Mouse (Mus musculus): ENCODE results near the gene Actr3.
A peak's percentile ranks its signal among the peaks of the same experiment; 100 is the strongest.
"Not testable (repeated sequence)": the region's sequence is repeated elsewhere in the genome, so short reads cannot be mapped to it uniquely, and the experiment has no call there.

Actr3 gene

DNA sequence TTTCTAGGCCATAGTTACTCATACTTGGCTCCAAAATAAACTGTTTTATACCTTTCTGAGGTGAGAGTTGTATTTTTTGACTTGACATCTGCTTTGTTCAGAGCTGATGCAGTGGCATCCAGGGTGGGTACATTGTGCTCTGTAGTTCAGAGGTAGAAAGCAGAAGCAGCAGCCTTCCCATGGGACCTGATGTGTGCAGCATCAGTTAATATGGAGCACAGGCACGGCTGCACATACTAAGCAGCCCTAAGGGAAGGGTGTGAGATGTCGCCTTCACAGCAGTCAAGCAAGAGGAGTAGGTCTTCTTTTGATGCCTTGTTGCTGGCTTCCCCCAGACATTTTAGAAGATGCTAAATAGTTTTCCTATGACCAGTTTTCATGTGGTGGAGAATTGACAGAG is 3.3 kb upstream of the Actr3 start:
- DNase-seq (ENCODE audit: extremely low spot score) = no peak

DNA sequence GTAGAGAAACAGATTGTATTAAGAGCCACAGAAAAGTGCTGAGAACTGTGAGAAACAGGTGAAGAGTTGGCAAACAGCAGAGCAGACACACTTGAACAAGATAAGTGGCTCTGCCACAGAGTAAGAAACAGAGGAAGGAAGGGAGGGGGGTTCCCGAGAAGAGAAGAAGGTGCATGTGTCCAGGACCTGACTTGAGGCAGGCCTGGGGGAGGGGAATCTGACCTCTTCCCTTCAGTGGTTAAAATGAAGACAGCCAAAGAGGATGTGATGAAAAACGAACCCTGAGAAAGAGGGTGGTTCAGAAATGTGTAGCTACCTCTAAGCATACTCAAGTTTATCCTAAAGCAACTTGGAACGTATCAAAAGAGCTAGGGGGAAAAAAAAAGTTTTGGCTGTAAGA is 2.4 kb upstream of the Actr3 start:
- DNase-seq (ENCODE audit: extremely low spot score) = no peak

DNA sequence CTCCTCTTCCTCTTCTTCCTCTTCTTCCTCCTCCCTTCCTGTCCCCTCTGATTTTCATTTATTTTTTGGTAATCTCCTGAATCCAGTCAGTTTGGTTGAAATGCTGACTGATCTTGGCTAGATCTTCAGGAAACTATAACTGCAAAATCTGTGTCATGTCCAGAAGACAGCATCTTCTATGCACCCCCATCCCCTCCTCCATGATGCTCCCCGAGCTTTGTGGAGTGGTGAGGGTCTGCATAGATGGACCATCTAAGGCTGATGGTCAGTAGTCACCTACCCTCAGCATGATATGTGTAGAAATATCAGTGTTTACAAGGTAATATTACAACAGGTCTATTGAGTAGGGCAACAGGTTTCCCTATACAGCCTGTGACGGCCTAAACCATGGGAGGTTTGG is 1.6 kb upstream of the Actr3 start:
- DNase-seq (ENCODE audit: extremely low spot score) = no peak

DNA sequence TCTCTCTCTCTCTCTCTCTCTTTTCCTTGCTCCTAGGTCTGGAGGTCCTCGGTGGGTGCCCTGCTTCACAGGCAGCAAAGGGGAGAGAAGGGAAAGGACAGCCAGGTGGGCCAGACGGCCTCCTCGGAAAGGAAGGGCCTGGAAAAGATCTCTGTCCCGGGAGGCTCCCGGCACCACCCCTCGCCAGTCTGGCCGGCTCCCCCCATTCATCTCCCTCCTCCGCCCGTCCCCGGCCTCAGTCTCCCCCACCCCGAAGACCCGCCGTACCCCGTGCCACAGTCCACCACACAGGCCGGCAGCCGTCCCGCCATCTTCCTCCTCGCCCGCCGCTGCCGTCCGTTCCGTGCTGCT is 534 bp downstream of the Actr3 start:
- no peak for DNase-seq (ENCODE audit: extremely low spot score)

DNA sequence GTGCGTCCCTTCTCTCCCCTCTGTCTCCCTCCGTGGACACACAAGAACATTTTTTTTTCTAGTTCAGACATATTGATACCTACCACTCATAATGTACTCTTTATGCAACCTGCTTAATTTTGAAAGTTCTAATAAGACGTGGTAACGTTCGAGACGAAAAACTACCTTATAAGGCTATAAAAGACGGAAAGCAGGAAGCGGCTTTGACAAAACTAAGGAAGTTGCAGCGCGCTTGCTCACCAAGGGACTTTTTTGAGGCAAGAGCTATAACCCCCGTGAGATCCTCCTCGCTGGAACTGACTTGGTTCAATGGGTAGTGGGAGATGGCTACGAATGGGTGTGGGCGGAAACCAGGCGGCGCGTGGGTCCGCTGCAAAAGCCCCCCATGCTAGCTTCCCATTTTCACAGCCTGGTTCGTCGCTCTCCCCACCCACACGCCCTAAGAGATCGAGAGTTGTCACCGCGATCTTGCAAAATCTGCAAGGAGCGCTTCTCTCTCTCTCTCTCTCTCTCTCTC is 984 bp downstream of the Actr3 start:
- peak; percentile 54 for DNase-seq (ENCODE audit: extremely low spot score)

DNA sequence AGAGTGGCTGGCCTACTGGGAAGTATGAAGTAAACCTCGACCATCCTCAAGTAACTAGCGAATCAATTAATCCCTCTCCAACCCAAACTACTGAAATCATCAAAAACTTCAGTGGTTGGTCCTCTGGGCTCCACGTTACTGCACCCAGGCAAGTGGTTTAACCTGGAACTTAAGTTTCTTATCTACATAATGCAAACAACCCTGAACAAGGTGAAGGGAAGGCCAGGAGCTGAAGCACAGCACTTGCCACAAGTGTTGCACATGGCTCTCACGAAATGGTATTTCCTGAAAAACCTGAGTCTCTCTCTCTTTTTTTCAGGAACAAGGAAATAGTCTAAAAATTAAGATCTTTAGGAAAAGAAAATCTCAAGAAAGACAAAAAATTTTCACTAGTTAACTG is 4.2 kb downstream of the Actr3 start:
- DNase-seq (ENCODE audit: extremely low spot score) = no peak

DNA sequence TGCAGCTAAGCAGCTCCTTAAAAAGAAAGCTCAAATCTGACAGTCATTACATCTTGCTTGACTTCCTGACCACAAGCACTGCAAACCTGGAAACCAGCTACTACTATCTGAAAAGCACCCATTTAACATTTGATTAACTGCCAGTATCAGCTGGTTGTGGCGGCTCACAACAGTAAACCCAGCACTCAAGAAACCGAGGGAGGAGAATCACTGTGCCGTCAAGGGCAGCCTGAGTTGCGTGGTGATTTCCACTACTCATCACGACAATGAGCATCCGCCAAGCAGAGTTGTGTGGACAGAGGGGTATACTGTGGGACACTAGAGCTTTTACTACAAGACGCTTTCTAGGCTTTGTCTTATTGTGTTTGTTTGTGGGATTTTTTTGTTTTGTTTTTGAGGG is 4.8 kb downstream of the Actr3 start:
- DNase-seq (ENCODE audit: extremely low spot score) = no peak

DNA sequence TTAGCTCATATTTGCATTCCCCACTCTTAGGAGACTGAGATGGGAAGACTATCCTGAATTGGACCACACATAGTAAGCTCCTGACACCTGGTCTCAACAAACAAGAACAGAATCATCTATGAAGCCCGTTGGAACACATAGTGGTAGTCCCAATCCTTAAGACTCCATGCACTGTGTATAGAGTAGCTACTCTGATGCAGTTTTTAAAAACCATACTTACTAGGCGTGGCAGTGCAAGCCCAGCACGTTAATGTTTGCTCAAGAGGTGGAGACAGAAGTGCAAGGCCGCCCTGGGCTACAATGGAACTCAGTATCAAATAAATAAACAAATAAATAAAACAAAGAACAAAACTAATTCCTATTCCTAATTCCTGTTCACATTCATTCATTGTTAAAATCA is 5.5 kb downstream of the Actr3 start:
- no peak for DNase-seq (ENCODE audit: extremely low spot score)

DNA sequence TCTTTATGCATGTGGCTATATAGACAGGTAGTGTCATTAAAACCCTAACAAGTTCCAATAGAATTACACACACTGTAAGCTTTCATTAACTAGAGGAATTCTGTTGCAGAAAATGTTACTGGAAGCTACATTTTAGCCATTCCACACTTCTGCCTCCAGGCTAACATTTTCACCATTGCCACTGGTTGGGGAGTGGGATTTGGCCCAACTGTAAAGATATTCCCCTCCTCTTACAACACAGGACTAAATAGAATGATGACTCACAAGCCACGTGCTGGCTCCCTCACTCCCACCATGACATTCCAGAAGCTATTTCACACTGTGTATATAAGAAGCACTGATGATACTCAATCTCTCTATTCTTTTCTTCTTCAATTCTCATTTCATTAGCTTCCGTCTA is 7.2 kb downstream of the Actr3 start:
- no peak for DNase-seq (ENCODE audit: extremely low spot score)

DNA sequence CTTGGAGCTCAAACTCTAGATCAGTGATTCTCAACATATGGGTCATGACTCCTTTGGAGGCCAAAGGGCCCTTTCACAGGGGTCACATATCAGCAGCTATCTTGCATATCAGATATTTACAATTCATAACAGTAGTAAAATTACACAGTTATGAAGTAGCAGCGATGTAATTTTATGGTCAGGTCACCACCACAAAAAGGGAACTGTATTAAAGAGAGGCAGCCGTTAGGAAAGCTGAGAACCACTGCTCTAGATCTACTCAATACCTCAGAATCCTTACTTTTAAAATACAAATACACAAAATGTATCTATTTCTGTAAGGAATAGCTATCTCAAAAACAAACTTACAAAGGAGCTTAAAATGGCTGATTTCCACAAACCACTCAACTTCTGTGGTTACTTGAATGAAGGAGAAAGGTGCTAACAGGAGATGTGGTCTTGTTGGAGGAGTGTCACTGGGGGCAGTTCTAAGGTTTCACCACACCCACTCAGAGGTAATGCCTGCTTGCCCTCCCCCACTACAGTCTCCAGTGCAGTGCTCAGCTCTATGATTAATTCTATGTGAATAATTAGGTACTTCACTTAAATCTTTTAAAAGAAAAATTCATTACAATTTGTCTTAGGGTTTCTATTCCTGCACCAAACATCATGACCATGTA is 9.0 kb downstream of the Actr3 start:
- DNase-seq (ENCODE audit: extremely low spot score) = no peak

DNA sequence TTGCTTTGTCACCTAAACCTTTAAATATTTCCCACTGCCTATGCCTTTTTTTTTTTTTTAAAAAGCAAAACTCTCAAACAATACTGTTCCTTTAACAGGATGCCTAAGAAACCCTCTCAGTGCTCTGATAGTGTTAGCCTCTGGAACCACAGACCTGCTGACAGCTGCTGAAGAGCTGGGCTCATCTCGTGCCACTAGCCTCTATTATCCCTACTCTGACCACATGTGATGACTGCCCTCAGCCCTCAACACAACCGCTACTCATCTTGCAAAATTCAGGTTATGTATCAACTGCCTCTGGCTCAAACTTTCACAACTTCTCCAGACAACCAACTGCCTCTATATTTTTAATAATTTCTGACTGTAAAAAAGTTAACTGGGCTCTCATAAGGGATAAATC is 15.6 kb downstream of the Actr3 start:
- DNase-seq (ENCODE audit: extremely low spot score) = no peak

DNA sequence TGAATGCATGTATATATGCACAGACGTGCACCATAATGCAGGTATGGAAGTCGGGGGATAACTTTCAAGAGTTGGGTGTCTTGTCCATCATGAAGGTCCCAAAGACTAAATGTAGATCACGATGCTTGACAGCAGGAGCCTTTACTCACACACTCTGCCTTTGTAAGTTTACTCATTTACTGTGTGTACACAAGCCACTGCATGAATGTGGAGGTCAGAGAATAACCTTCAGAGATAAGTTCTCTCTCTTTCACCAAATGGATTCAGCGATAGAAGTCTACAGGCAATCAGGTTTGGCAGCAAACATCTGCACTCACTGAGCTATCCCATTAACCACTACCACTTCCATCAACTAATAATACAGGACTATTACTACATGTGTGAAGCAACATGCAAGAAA is 16.8 kb downstream of the Actr3 start:
- DNase-seq (ENCODE audit: extremely low spot score) = no peak

DNA sequence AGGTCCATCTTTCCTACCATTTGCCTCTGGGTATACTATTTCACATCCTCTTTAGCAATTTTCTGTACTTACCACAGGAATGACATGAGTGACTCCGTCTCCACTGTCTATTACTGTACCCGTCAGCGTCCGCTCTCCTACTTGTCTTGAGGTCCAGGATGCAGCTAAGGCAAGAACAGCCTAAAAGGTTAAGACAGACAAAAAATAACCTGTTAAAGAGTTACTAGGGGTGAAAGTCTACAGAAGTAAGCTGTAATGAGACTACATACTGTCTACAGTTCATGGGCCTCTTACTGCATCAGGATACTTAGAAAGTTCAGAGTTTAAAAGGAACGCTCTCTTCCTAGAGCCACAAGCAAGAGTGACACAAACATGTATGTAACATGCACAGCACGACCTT is 28.3 kb downstream of the Actr3 start:
- no peak for DNase-seq (ENCODE audit: extremely low spot score)

DNA sequence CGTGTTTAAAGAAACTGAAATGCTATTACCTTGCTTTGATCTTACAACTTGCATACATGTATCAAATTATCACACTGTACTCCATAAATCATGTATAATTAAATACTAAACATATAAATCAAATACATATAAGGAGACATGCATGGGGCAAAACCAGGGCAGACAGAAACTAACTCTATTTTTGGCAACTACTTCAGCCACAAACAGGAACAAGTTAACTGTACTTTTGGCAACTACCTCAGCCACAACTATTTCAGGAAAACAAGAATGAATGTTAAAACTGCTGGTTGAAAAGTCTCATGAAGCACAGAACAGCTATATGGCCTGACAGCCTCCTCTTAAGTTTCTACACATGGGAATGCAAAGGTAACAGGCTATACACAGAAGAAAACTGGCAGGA is 40.1 kb downstream of the Actr3 start:
- DNase-seq (ENCODE audit: extremely low spot score) = no peak

DNA sequence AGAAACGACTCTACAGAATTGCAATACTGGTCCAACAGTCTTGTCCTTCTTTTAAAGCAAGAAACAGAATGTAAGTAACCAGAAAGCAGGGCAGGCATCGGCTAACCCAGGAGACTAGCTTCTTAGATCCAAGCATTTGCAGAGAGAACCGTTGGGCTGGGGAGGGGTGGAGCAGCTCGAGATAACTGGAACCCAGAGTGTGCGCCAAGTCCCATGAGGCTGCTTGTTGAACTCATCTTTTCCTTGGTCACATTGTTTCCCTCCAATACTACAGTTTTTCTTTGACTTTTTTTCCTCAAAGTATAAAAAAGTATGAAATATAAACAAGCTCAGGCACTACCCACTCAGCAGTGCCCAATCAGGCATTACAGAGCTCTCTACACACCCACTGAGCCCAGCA is 42.2 kb downstream of the Actr3 start:
- not testable (repeated sequence) for DNase-seq (ENCODE audit: extremely low spot score)

DNA sequence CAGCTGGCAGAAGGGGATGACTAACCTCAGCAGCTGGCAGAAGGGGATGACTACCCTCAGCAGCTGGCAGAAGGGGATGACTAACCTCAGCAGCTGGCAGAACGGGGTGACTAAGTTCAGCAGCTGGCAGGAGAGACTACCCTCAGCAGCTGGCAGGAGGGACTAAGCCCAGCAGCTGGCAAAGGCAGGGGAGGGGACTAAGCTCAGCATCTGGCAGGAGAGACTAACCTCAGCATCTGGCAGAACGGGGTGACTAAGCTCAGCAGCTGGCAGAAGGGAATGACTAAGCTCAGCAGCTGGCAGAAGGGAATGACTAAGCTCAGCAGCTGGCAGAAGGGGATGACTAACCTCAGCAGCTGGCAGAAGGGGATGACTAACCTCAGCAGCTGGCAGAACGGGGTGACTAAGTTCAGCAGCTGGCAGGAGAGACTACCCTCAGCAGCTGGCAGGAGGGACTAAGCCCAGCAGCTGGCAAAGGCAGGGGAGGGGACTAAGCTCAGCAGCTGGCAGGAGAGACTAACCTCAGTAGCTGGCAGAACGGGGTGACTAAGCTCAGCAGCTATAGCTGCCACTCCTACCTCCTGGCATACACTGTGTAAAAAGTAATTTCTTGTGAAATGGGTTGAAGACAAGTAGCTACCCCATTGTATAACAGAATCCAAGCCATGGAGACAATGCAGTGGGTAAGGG is 45.3 kb downstream of the Actr3 start:
- DNase-seq (ENCODE audit: extremely low spot score) = not testable (repeated sequence)

DNA sequence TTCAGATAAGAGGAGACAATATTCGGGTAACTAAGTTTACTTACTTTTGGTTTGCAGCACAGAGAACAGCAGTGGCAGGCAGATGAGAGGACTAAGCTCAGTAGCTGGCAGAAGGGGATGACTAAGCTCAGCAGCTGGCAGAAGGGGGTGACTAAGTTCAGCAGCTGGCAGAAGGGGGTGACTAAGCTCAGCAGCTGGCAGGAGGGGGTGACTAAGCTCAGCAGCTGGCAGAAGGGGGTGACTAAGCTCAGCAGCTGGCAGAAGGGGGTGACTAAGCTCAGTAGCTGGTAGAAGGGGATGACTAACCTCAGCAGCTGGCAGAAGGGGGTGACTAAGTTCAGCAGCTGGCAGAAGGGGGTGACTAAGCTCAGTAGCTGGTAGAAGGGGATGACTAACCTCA is 45.9 kb downstream of the Actr3 start:
- DNase-seq (ENCODE audit: extremely low spot score) = not testable (repeated sequence)

DNA sequence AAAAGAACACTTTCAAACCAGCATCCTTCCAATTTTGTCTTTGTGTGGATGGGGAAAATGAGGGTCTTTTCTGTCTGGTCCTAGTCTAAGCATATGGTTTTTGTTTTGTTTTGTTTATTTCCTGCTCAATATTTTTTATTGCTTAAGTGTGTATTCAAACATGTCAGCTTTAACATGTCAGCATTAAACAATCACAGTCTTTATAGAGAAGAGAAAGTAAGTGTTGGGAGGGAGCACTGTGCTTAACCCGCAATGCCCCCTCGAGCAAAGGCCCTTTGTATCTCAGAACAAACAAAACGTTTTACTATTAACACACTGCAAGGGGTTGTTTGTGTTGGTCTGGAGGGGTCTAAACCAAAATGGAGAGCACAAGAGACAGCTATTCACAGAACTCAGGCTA is 47.2 kb downstream of the Actr3 start:
- DNase-seq (ENCODE audit: extremely low spot score) = no peak

DNA sequence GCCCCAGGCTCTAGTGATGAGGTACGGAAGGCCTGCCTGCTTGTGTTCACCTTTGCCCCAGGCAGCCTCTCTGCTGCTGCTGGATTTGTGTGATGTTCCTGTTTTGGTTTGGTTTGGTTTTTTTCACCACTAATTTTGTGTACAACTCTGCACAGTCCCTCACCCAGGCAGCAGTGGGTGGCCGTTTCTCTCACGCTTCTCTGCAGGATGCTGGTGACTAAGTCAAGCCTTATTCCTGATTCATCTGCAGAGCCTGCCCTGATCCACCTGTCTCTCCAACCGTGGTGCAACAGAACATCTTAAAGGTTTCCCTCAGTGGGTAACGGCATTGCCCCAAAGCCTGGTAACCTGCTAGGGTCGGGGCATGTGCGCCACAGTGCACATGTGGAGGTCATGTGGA is 49.3 kb downstream of the Actr3 start:
- DNase-seq (ENCODE audit: extremely low spot score) = no peak

DNA sequence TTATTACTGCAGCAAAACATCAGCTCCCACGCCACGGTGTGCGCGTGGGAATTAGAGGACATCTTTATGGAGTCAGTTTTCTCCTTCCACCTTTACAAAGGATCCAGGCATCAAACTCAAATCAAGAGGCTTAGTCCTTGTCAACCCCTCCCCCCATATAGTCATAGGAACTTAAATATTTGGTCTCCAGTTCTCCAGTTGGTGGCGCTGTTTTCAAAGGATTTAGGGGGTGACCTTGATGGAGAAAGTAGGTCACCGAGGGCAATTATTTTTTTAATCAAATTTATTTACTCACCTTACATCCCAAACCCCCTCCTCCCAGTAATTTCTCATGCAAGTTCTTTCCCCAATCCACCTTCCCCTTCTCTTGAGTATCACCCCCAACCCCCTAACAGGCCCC is 52.9 kb downstream of the Actr3 start:
- DNase-seq (ENCODE audit: extremely low spot score) = no peak

DNA sequence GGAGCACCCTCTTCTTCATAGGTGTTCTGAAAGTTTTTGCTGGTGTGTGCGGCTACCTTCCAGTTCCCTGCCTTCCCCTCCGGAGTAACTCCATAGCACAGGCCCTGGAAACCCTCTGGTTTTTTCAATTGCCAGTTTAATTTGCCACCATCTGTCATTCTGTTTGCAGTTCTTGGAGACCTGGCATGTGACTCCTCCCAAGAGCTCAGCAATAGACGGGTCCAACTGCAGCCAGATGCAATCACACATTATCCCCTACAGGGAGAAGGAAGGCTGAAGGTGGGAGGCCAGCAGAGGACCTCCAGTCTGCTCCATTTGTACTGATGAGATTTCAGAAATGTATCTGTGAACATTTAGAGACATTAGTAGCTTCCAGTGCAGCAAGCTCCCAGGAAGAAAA is 56.6 kb downstream of the Actr3 start:
- DNase-seq (ENCODE audit: extremely low spot score) = no peak

DNA sequence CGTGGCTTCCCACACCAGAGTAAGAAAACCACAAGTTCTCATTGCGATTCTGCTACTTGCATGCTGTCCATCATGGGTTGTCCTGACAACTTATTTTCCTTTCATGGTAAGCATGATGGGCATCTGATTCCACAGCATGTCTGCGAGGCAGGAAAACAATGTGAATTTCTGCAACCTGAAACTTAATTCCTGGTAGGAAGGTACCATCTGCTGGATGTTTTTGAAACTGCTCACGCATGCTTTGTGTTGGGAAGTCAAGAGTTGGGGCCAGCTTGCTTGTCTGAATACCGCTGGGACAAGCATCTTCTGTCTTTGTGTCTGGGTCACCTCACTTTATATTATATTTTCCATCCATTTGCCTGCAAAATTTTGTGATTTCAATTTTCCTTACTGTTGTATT is 62.7 kb downstream of the Actr3 start:
- no peak for DNase-seq (ENCODE audit: extremely low spot score)

DNA sequence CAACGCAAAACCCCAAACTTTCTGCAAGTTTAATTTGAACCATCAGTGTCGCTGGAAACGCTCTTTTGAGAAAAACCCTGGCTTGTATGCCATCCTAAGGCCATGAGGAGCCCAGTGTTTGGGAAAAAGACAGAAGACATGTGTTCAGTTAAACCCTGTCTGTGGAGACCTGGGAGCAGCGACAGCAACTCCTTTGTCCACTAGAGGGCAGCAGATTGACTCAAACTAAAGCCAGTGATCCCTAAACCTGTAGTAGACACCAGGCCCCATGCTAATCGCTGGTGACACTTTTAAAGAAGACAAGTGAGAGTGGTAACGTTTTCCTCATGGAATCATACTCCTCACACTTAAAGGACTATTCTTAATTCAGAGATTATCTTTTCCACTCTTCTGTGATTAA is 64.7 kb downstream of the Actr3 start:
- peak; percentile 68 for DNase-seq (ENCODE audit: extremely low spot score)

DNA sequence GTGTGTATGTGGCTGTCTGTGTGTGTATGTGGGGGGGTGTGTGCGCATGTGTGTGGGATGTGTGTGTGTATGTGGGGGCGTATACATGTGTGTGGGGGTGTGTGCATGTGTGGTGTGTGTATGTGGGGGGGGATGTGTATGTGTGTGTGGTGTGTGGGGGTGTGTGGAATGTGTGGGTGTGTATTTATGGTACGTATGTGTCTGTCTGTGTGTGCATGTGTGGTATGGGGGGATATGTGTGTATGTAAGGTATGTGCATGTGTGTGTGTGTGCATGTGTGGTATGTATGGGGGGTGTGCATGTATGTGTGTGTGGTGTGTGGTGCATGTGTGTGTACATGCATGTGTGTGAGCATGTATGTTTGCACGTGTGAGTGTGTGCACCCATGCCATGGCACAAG is 70.0 kb downstream of the Actr3 start:
- no peak for DNase-seq (ENCODE audit: extremely low spot score)
